20 mouse cellular contexts compared by ENCODE assay signal in genomic region chr16:43604399-43605013, GRCm38 (mm10). TPM values are rescaled to one million over a fixed set of nuclear protein-coding genes. Genes with fewer than 3 reads are reported as not detected.
DNase-seq lines count a peak whose midpoint lies in the region; ATAC-seq and TF ChIP-seq lines count a peak whose summit lies in the region.
"Had no signal": no experiment of that assay in that cellular context is flagged by ENCODE, and none has a peak within 500 bp of the region (broad histone marks: within the 10 kb centered on the region; RNA-seq: fewer than 3 reads in every experiment).

No protein-coding gene starts in this region.

- no peak for TF ChIP-seq CTCF in brain, embryonic 14.5 days (IDR thresholded peaks at IDR 0.05; ENCODE audit: borderline replicate concordance, extremely low read depth, insufficient read depth, insufficient read length)

- no peak overlapping the region for H3K4me3 ChIP-seq in forebrain, embryonic 12.5 days (replicated peaks)
- H3K4me3 ChIP-seq in hindbrain, embryonic 14.5 days (replicated peaks; ENCODE audit: low read length): no peak overlapping the region
- H3K4me3 ChIP-seq in midbrain, embryonic 15.5 days: no peak overlapping the region
- no peak overlapping the region for H3K4me3 ChIP-seq in heart, embryonic 12.5 days
- H3K4me3 ChIP-seq: embryonic facial prominence, embryonic 13.5 days; liver, embryonic 12.5 days; lung, embryonic 15.5 days had no signal

- H3K9ac ChIP-seq in forebrain, embryonic 12.5 days: no peak overlapping the region
- no peak overlapping the region for H3K9ac ChIP-seq in hindbrain, embryonic 14.5 days
- no peak overlapping the region for H3K9ac ChIP-seq in midbrain, embryonic 15.5 days
- H3K9ac ChIP-seq in heart, embryonic 12.5 days: no peak overlapping the region
- H3K9ac ChIP-seq: embryonic facial prominence, embryonic 13.5 days; liver, embryonic 12.5 days; lung, embryonic 15.5 days had no signal

- WGBS in forebrain, embryonic 12.5 days: 12% methylated on average over 4 of the region's 4 CpGs
- WGBS in hindbrain, embryonic 14.5 days: 23% methylated on average over 4 of the region's 4 CpGs
- WGBS in midbrain, embryonic 15.5 days: 11% methylated on average over 4 of the region's 4 CpGs
- 49% methylated on average over 4 of the region's 4 CpGs for WGBS in heart, embryonic 12.5 days

- H3K4me1 ChIP-seq in forebrain, embryonic 12.5 days: peaks cover 32% of the 10 kb centered on the region
- H3K4me1 ChIP-seq in hindbrain, embryonic 14.5 days (replicated peaks; ENCODE audit: control insufficient read depth, insufficient read depth, low read length): no peaks in the 10 kb centered on the region
- H3K4me1 ChIP-seq in midbrain, embryonic 15.5 days: peaks cover 9% of the 10 kb centered on the region
- H3K4me1 ChIP-seq in heart, embryonic 12.5 days (replicated peaks): peaks cover 19% of the 10 kb centered on the region
- H3K4me1 ChIP-seq: liver, embryonic 12.5 days; lung, embryonic 15.5 days had no signal

- DNase-seq in brain, embryonic 14.5 days (ENCODE audit: low read depth): peak; percentile 85
- no peak for DNase-seq in hindbrain, embryonic 14.5 days (ENCODE audit: low spot score)
- no peak for DNase-seq in embryo, embryonic 9.5 days (ENCODE audit: extremely low spot score)
- no peak for DNase-seq in lung, postnatal 4 days
- DNase-seq: adrenal gland, postnatal 14 days; cerebellum, adult 2 months; kidney, adult 9 months; right cerebral cortex, postnatal 14 days; thymus, postnatal 14 days had no signal

- peak overlapping the region; percentile 19; the same call in 1 of the 2 replicates for H3K4me2 ChIP-seq in forebrain, embryonic 12.5 days
- no peak overlapping the region for H3K4me2 ChIP-seq in hindbrain, embryonic 14.5 days (replicated peaks)
- H3K4me2 ChIP-seq in midbrain, embryonic 15.5 days: no peak overlapping the region
- no peak overlapping the region for H3K4me2 ChIP-seq in heart, embryonic 12.5 days
- H3K4me2 ChIP-seq: embryonic facial prominence, embryonic 13.5 days; liver, embryonic 12.5 days; lung, embryonic 15.5 days had no signal

- no peaks in the 10 kb centered on the region for H3K9me3 ChIP-seq in forebrain, embryonic 12.5 days
- no peaks in the 10 kb centered on the region; the same call in 1 of the 2 replicates for H3K9me3 ChIP-seq in hindbrain, embryonic 14.5 days (ENCODE audit: control insufficient read depth, low read length)
- H3K9me3 ChIP-seq in midbrain, embryonic 15.5 days: no peaks in the 10 kb centered on the region
- peaks cover 7% of the 10 kb centered on the region; the same call in 1 of the 2 replicates for H3K9me3 ChIP-seq in heart, embryonic 12.5 days (replicated peaks)
- H3K9me3 ChIP-seq: embryonic facial prominence, embryonic 13.5 days; limb, embryonic 10.5 days; liver, embryonic 12.5 days; lung, embryonic 15.5 days had no signal

- peak; percentile 76 for ATAC-seq in forebrain, embryonic 12.5 days (ENCODE audit: low FRiP score)
- no peak for ATAC-seq in hindbrain, embryonic 14.5 days (ENCODE audit: low FRiP score)
- no peak for ATAC-seq in midbrain, embryonic 15.5 days (replicated peaks)
- no peak for ATAC-seq in heart, embryonic 12.5 days (ENCODE audit: insufficient number of reproducible peaks, low FRiP score)
- ATAC-seq: activated CD4-positive, CD25-positive, alpha-beta regulatory T cell, adult 4 months; liver, embryonic 12.5 days; Patski had no signal

- peaks cover 43% of the 10 kb centered on the region for H3K36me3 ChIP-seq in forebrain, embryonic 12.5 days (replicated peaks)
- H3K36me3 ChIP-seq in hindbrain, embryonic 14.5 days (replicated peaks; ENCODE audit: control insufficient read depth, insufficient read depth): peaks cover 9% of the 10 kb centered on the region
- peaks cover 7% of the 10 kb centered on the region; the same call in 1 of the 2 replicates for H3K36me3 ChIP-seq in midbrain, embryonic 15.5 days (replicated peaks)
- H3K36me3 ChIP-seq in heart, embryonic 12.5 days: peaks cover 19% of the 10 kb centered on the region
- H3K36me3 ChIP-seq: limb, embryonic 10.5 days; liver, embryonic 12.5 days; lung, embryonic 15.5 days had no signal

- no peaks in the 10 kb centered on the region for H3K27me3 ChIP-seq in forebrain, embryonic 12.5 days
- no peaks in the 10 kb centered on the region for H3K27me3 ChIP-seq in hindbrain, embryonic 14.5 days (ENCODE audit: control insufficient read depth, insufficient read depth, low read length)
- no peaks in the 10 kb centered on the region for H3K27me3 ChIP-seq in midbrain, embryonic 15.5 days (replicated peaks)
- no peaks in the 10 kb centered on the region for H3K27me3 ChIP-seq in heart, embryonic 12.5 days (replicated peaks)
- H3K27me3 ChIP-seq: embryonic facial prominence, embryonic 13.5 days; liver, embryonic 12.5 days; lung, embryonic 15.5 days; Patski had no signal

- TF ChIP-seq POLR2A in brain, embryonic 14.5 days (IDR thresholded peaks at IDR 0.05; ENCODE audit: borderline replicate concordance, extremely low read depth, insufficient read depth, insufficient read length, poor library complexity, severe bottlenecking): no peak

- peak overlapping the region; percentile 89 for H3K27ac ChIP-seq in forebrain, embryonic 12.5 days
- H3K27ac ChIP-seq in hindbrain, embryonic 14.5 days: peak overlapping the region; percentile 57
- peak overlapping the region; percentile 47; the same call in 1 of the 2 replicates for H3K27ac ChIP-seq in midbrain, embryonic 15.5 days
- H3K27ac ChIP-seq in heart, embryonic 12.5 days (ENCODE audit: poor library complexity, severe bottlenecking): no peak overlapping the region
- H3K27ac ChIP-seq: embryonic facial prominence, embryonic 13.5 days; limb, embryonic 10.5 days; liver, embryonic 12.5 days; lung, embryonic 15.5 days; stomach, postnatal 0 days had no signal

RNA-seq across cellular contexts. Expression of gene Tigit, which starts 59.4 kb away (rescaled TPM):
- not detected in 2 replicates for polyA plus RNA-seq in brain, embryonic 14.5 days (2012; rRNA removed)
- polyA plus RNA-seq in forebrain, embryonic 12.5 days (2016; fragmentation: Nextera tagmentation; extraction: Ambion mirVana): not detected in 2 replicates
- not detected in 2 replicates for polyA plus RNA-seq in hindbrain, embryonic 14.5 days (2014; fragmentation: Nextera tagmentation; extraction: Ambion mirVana)
- not detected in 2 replicates for polyA plus RNA-seq in midbrain, embryonic 15.5 days (2015; fragmentation: Nextera tagmentation; extraction: Ambion mirVana)
- polyA plus RNA-seq in heart, embryonic 12.5 days (2016; fragmentation: Nextera tagmentation; extraction: Ambion mirVana): not detected in 2 replicates
- polyA plus RNA-seq: cerebellum, adult 2 months; cortical plate, adult 2 months; embryonic facial prominence, embryonic 13.5 days; limb, embryonic 10.5 days; liver, embryonic 12.5 days; Patski; stomach, postnatal 0 days had no signal
